8 mouse cellular contexts compared by ENCODE assay signal in genomic region chr3:142443006-142443709, GRCm38 (mm10). TPM values are rescaled to one million over a fixed set of nuclear protein-coding genes. Genes with fewer than 3 reads are reported as not detected.
A peak's percentile ranks its signal among the peaks of the same experiment; 100 is the strongest.
DNase-seq lines count a peak whose midpoint lies in the region; ATAC-seq and TF ChIP-seq lines count a peak whose summit lies in the region.

No protein-coding gene starts in this region.

- 0 out of 2 replicates have a peak, but pooled peaks cover 2% of the 10 kb centered on the region for H3K4me1 ChIP-seq in forebrain, embryonic 16.5 days (replicated peaks; ENCODE audit: control insufficient read depth, insufficient read depth, low read length)
- H3K4me1 ChIP-seq in lung, embryonic 15.5 days = peaks cover 23% of the 10 kb centered on the region

- no peak overlapping the region for H3K4me2 ChIP-seq in forebrain, embryonic 16.5 days (ENCODE audit: low read length)
- H3K4me2 ChIP-seq in lung, embryonic 15.5 days = peak overlapping the region; percentile 38

- intact Hi-C loops in heart, postnatal 25 days (cut with DNase I) = loop anchor here (1.0 kb wide), 2 partner anchors 48 to 148 kb away; partner anchors contain the start of gene Pdlim5

- H3K27ac ChIP-seq in forebrain, embryonic 16.5 days (ENCODE audit: low read length) = no peak overlapping the region
- H3K27ac ChIP-seq in layer of hippocampus, adult 2 months = no peak overlapping the region
- H3K27ac ChIP-seq in lung, embryonic 15.5 days = no peak overlapping the region

- peak; percentile 64 for ATAC-seq in forebrain, embryonic 16.5 days
- ATAC-seq in lung, embryonic 15.5 days (ENCODE audit: borderline replicate concordance, extremely low read depth, low FRiP score, low TSS enrichment) = no peak

- WGBS in forebrain, embryonic 16.5 days = 13% methylated on average over 12 of the region's 12 CpGs
- WGBS in lung, embryonic 15.5 days = 5% methylated on average over 12 of the region's 12 CpGs

- no peak overlapping the region for H3K4me3 ChIP-seq in forebrain, embryonic 16.5 days (replicated peaks; ENCODE audit: low read length)
- H3K4me3 ChIP-seq in layer of hippocampus, adult 2 months = peak overlapping the region; percentile 26; the same call in 1 of the 2 replicates
- H3K4me3 ChIP-seq in lung, embryonic 15.5 days = no peak overlapping the region

- peak; percentile 96 for TF ChIP-seq CTCF in layer of hippocampus, adult 2 months (conservative IDR thresholded peaks at IDR 0.05)

- H3K27me3 ChIP-seq in forebrain, embryonic 16.5 days (replicated peaks; ENCODE audit: control insufficient read depth, insufficient read depth, low read length) = no peaks in the 10 kb centered on the region
- H3K27me3 ChIP-seq in lung, embryonic 15.5 days = no peaks in the 10 kb centered on the region

- H3K36me3 ChIP-seq in forebrain, embryonic 16.5 days (ENCODE audit: control insufficient read depth, insufficient read depth) = no peaks in the 10 kb centered on the region
- no peaks in the 10 kb centered on the region for H3K36me3 ChIP-seq in lung, embryonic 15.5 days

- DNase-seq in MN1 (ENCODE audit: low spot score) = peak; percentile 55
- peak; percentile 43 for DNase-seq in cerebellum, adult 11-12 months
- DNase-seq in heart, postnatal 25 days (ENCODE audit: low spot score) = peak; percentile 69
- peak; percentile 73 to 91 for DNase-seq in layer of hippocampus, adult 2 months (ENCODE audit: low spot score in 2 of 2)
- DNase-seq in retina, embryonic 14.5 days (ENCODE audit: low spot score) = peak; percentile 93
- peak; percentile 56 to 78 for DNase-seq in urinary bladder, adult 18-20 months (ENCODE audit: low spot score in 2 of 2)

- H3K9ac ChIP-seq in forebrain, embryonic 16.5 days (replicated peaks; ENCODE audit: low read depth, low read length) = no peak overlapping the region
- H3K9ac ChIP-seq in lung, embryonic 15.5 days = no peak overlapping the region

- no peaks in the 10 kb centered on the region for H3K9me3 ChIP-seq in forebrain, embryonic 16.5 days (ENCODE audit: control insufficient read depth, low read length)
- no peaks in the 10 kb centered on the region for H3K9me3 ChIP-seq in lung, embryonic 15.5 days

RNA-seq across cellular contexts. Expression of gene Pdlim5, which starts 47.7 kb away (rescaled TPM):
- 10.0 and 11.5 TPM in 2 replicates for polyA plus RNA-seq in forebrain, embryonic 16.5 days (2015; fragmentation: Nextera tagmentation; extraction: Ambion mirVana)
- total RNA-seq in heart, postnatal 25 days (2021) = 100 to 1,000 TPM; 808 to 915 TPM
- 10 to 100 TPM; 22.9 to 31.3 TPM for total RNA-seq in layer of hippocampus, adult 2 months (2021)
- polyA plus RNA-seq in lung, embryonic 15.5 days (2015; fragmentation: Nextera tagmentation; extraction: Ambion mirVana) = 24.2 and 26.3 TPM in 2 replicates

RNA-seq across cellular contexts. Expression of gene Gbp5, which starts 50.6 kb away (rescaled TPM):
- not detected in 2 replicates for polyA plus RNA-seq in forebrain, embryonic 16.5 days (2015; fragmentation: Nextera tagmentation; extraction: Ambion mirVana)
- 1 to 10 TPM; 7.3 to 8.7 TPM for total RNA-seq in heart, postnatal 25 days (2021)
- 1 to 10 TPM; 1.5 to 1.8 TPM for total RNA-seq in layer of hippocampus, adult 2 months (2021)
- polyA plus RNA-seq in lung, embryonic 15.5 days (2015; fragmentation: Nextera tagmentation; extraction: Ambion mirVana) = 0.19 and 0.22 TPM in 2 replicates

Comparison
In these comparisons a context has a peak if more than half of its experiments do, and no peak if none do; other contexts are left out.
1. DNase-seq: peak in every context shown above with its lines; median percentile 93 in retina, embryonic 14.5 days; 82 in layer of hippocampus, adult 2 months; 69 in heart, postnatal 25 days; 67 in urinary bladder, adult 18-20 months; 55 in MN1; 43 in cerebellum, adult 11-12 months.
2. RNA of gene Pdlim5, which starts 47.7 kb away (total RNA-seq): 808 to 915 TPM in heart, postnatal 25 days; 22.9 to 31.3 TPM in layer of hippocampus, adult 2 months; every median in the first group is over 10 times any median in the second.